Mouse (Mus musculus): ENCODE measurements around the gene Nrp2. TPM values are rescaled to one million over a fixed set of nuclear protein-coding genes. Genes with fewer than 3 reads are reported as not detected.

Gene Nrp2
- polyA plus RNA-seq (2014; fragmentation: Nextera tagmentation; extraction: Ambion mirVana) = 35.6 and 40.9 TPM in 2 replicates

DNA sequence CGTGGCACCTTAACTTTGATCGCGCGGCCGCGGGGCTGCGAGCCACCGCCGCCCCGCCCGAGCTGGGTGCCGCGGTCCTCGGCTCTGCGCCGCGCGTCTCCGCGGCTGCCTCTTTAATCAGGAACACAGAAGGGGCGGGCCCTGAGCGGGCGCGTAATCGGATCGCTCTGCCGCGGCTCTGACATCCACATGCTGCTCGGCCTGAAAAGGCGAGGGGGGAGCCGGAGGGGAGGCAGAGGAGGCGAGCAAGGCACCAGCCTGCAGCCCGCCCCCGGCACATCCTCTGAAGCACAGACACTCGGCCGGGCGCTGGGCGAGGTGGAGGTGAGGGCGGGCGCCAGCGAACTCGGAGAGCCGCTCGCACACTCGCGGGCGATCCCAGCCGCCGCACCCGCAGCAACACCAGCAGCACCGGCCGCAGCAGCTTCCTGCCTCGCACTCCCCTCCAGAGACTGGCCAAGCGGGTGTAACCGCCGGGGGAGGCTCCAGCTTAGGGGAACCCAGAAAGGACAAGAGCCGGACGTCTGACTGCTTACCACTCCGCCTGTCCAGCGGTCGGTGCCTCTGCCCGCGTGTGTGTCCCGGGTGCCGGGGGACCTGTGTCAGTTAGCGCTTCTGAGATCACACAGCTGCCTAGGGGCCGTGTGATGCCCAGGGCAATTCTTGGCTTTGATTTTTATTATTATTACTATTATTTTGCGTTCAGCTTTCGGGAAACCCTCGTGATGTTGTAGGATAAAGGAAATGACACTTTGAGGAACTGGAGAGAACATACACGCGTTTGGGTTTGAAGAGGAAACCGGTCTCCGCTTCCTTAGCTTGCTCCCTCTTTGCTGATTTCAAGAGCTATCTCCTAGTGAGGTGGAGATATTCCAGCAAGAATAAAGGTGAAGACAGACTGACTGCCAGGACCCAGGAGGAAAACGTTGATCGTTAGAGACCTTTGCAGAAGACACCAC lies at the start of gene Nrp2:
Gene Nrp2, plus strand, starts transcription at position 128 of the 959 bp plus-strand sequence.
- Histone ChIP-seq H3K36me3 (ENCODE audit: control insufficient read depth, insufficient read depth, low read length) (no peaks in the 10 kb centered on the region), H3K9ac (ENCODE audit: low read length) (peak within 1 kb of the TSS; percentile 77), H3K4me3 (ENCODE audit: low read depth, low read length) (peak within 1 kb of the TSS; percentile 70), H3K27me3 (ENCODE audit: control insufficient read depth, insufficient read depth, low read length) (peaks cover 2% of the 10 kb centered on the region; the same call in 1 of the 2 replicates), H3K4me2 (ENCODE audit: low read depth) (peak within 1 kb of the TSS; percentile 96), H3K4me1 (ENCODE audit: control insufficient read depth, insufficient read depth, low read length) (peaks cover 18% of the 10 kb centered on the region), H3K9me3 (ENCODE audit: control insufficient read depth, low read length) (no peaks in the 10 kb centered on the region), H3K27ac (ENCODE audit: low read depth, low read length) (peak within 1 kb of the TSS; percentile 73)
- ATAC-seq (ENCODE audit: insufficient read depth, low FRiP score, low TSS enrichment) (peak; percentile 78), DNase-seq (ENCODE audit: low spot score) (peak; percentile 90)
- under 1% methylated on average over 74 of the region's 76 CpGs for WGBS

DNA sequence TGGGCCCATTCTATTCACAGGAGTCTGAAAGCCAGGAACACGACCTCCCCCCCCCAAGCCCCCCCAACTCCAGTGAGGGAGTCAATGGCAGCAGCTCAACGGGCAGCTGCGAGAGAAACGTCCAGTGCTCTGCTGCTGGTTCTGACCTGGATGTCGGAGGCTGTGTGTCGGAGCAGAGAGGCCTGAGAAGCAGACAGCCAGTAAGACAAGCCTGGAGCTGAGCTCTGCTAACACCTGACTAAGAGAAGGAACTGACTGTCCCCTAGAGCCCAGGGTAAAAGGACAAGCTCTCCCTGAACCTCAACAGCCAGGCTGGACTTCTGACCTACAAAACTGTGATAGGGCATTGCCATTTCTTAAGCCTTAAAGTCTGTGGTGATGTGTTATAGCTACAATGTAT lies 48.6 kb upstream of the Nrp2 start:
- 65% methylated on average over 6 of the region's 6 CpGs for WGBS
- 0 out of 2 replicates have a peak, but pooled peaks cover 7% of the 10 kb centered on the region for H3K4me1 ChIP-seq (ENCODE audit: control insufficient read depth, insufficient read depth, low read length)
- H3K4me3 ChIP-seq (ENCODE audit: low read depth, low read length) = no peak overlapping the region
- ATAC-seq (ENCODE audit: insufficient read depth, low FRiP score, low TSS enrichment) (no peak), DNase-seq (ENCODE audit: low spot score) (no peak)
- no peak overlapping the region for H3K4me2 ChIP-seq (ENCODE audit: low read depth)
- H3K9me3 ChIP-seq (ENCODE audit: control insufficient read depth, low read length) = no peaks in the 10 kb centered on the region
- H3K36me3 ChIP-seq (ENCODE audit: control insufficient read depth, insufficient read depth, low read length) = no peaks in the 10 kb centered on the region
- no peaks in the 10 kb centered on the region for H3K27me3 ChIP-seq (ENCODE audit: control insufficient read depth, insufficient read depth, low read length)
- no peak overlapping the region for H3K9ac ChIP-seq (ENCODE audit: low read length)
- no peak overlapping the region for H3K27ac ChIP-seq (ENCODE audit: low read depth, low read length)

GRCm38 (mm10) chr1:62664960-62665645 lies 38.0 kb upstream of the Nrp2 start:
- H3K4me1 ChIP-seq (ENCODE audit: control insufficient read depth, insufficient read depth, low read length) = no peaks in the 10 kb centered on the region
- ATAC-seq (ENCODE audit: insufficient read depth, low FRiP score, low TSS enrichment) (no peak), DNase-seq (ENCODE audit: low spot score) (peak; percentile 22)
- no peak overlapping the region for H3K4me2 ChIP-seq (ENCODE audit: low read depth)
- H3K27me3 ChIP-seq (ENCODE audit: control insufficient read depth, insufficient read depth, low read length) = no peaks in the 10 kb centered on the region
- no peak overlapping the region for H3K27ac ChIP-seq (ENCODE audit: low read depth, low read length)
- H3K9ac ChIP-seq (ENCODE audit: low read length) = no peak overlapping the region
- H3K4me3 ChIP-seq (ENCODE audit: low read depth, low read length) = no peak overlapping the region
- H3K9me3 ChIP-seq (ENCODE audit: control insufficient read depth, low read length) = no peaks in the 10 kb centered on the region
- no peaks in the 10 kb centered on the region for H3K36me3 ChIP-seq (ENCODE audit: control insufficient read depth, insufficient read depth, low read length)
- WGBS = 54% methylated on average over 8 of the region's 8 CpGs

GRCm38 (mm10) chr1:62665771-62666730 lies 37.0 kb upstream of the Nrp2 start:
- no peaks in the 10 kb centered on the region for H3K27me3 ChIP-seq (ENCODE audit: control insufficient read depth, insufficient read depth, low read length)
- H3K9me3 ChIP-seq (ENCODE audit: control insufficient read depth, low read length) = no peaks in the 10 kb centered on the region
- no peak overlapping the region for H3K27ac ChIP-seq (ENCODE audit: low read depth, low read length)
- no peak overlapping the region for H3K9ac ChIP-seq (ENCODE audit: low read length)
- ATAC-seq (ENCODE audit: insufficient read depth, low FRiP score, low TSS enrichment) = no peak
- DNase-seq (ENCODE audit: low spot score) = no peak
- no peaks in the 10 kb centered on the region for H3K36me3 ChIP-seq (ENCODE audit: control insufficient read depth, insufficient read depth, low read length)
- no peaks in the 10 kb centered on the region for H3K4me1 ChIP-seq (ENCODE audit: control insufficient read depth, insufficient read depth, low read length)
- 83% methylated on average over 5 of the region's 5 CpGs for WGBS
- H3K4me2 ChIP-seq (ENCODE audit: low read depth) = no peak overlapping the region
- no peak overlapping the region for H3K4me3 ChIP-seq (ENCODE audit: low read depth, low read length)

DNA sequence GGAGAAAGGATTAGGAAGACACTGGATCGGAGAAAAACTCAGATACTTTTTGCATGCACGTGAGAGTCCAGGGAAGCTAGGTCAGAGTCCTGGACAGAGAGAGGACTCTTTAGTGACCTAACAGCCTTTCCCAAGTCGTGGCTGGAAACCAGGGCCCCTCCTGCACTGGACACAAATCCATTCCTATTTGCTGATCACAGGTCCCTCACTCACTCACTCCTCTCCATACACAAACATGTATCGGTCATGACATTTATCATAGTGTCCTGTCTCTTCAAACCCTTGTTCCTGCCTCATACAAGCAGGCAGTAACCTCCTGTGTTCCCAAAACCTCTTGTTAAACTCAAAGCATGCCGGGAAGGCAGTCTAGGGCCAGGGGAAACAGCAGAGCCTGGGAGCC lies 36.3 kb upstream of the Nrp2 start:
- Histone ChIP-seq H3K4me3 (ENCODE audit: low read depth, low read length) (no peak overlapping the region), H3K4me2 (ENCODE audit: low read depth) (no peak overlapping the region), H3K9ac (ENCODE audit: low read length) (no peak overlapping the region), H3K27ac (ENCODE audit: low read depth, low read length) (no peak overlapping the region), H3K4me1 (ENCODE audit: control insufficient read depth, insufficient read depth, low read length) (no peaks in the 10 kb centered on the region), H3K27me3 (ENCODE audit: control insufficient read depth, insufficient read depth, low read length) (no peaks in the 10 kb centered on the region), H3K36me3 (ENCODE audit: control insufficient read depth, insufficient read depth, low read length) (no peaks in the 10 kb centered on the region), H3K9me3 (ENCODE audit: control insufficient read depth, low read length) (no peaks in the 10 kb centered on the region)
- no peak for DNase-seq (ENCODE audit: low spot score)
- 83% methylated on average over 5 of the region's 5 CpGs for WGBS
- no peak for ATAC-seq (ENCODE audit: insufficient read depth, low FRiP score, low TSS enrichment)

- Histone ChIP-seq H3K27me3 (ENCODE audit: control insufficient read depth, insufficient read depth, low read length) (no peaks in the 10 kb centered on the region), H3K27ac (ENCODE audit: low read depth, low read length) (no peak overlapping the region), H3K4me1 (ENCODE audit: control insufficient read depth, insufficient read depth, low read length) (peaks cover 5% of the 10 kb centered on the region; the same call in 1 of the 2 replicates), H3K4me3 (ENCODE audit: low read depth, low read length) (no peak overlapping the region), H3K36me3 (ENCODE audit: control insufficient read depth, insufficient read depth, low read length) (no peaks in the 10 kb centered on the region), H3K9me3 (ENCODE audit: control insufficient read depth, low read length) (no peaks in the 10 kb centered on the region), H3K9ac (ENCODE audit: low read length) (no peak overlapping the region), H3K4me2 (ENCODE audit: low read depth) (no peak overlapping the region)
- ATAC-seq (ENCODE audit: insufficient read depth, low FRiP score, low TSS enrichment) (no peak), DNase-seq (ENCODE audit: low spot score) (no peak)
- WGBS = 44% methylated on average over 4 of the region's 4 CpGs
Observed at GRCm38 (mm10) chr1:62678611-62679344, 24.3 kb upstream of the Nrp2 start.

GRCm38 (mm10) chr1:62679466-62679865 lies 23.6 kb upstream of the Nrp2 start:
- no peak overlapping the region for H3K4me3 ChIP-seq (ENCODE audit: low read depth, low read length)
- no peak overlapping the region for H3K9ac ChIP-seq (ENCODE audit: low read length)
- no peak for ATAC-seq (ENCODE audit: insufficient read depth, low FRiP score, low TSS enrichment)
- no peak overlapping the region for H3K4me2 ChIP-seq (ENCODE audit: low read depth)
- H3K36me3 ChIP-seq (ENCODE audit: control insufficient read depth, insufficient read depth, low read length) = no peaks in the 10 kb centered on the region
- H3K4me1 ChIP-seq (ENCODE audit: control insufficient read depth, insufficient read depth, low read length) = peaks cover 5% of the 10 kb centered on the region; the same call in 1 of the 2 replicates
- no peak for DNase-seq (ENCODE audit: low spot score)
- H3K27ac ChIP-seq (ENCODE audit: low read depth, low read length) = no peak overlapping the region
- no peaks in the 10 kb centered on the region for H3K9me3 ChIP-seq (ENCODE audit: control insufficient read depth, low read length)
- H3K27me3 ChIP-seq (ENCODE audit: control insufficient read depth, insufficient read depth, low read length) = no peaks in the 10 kb centered on the region
- WGBS = 94% methylated on average over 2 of the region's 2 CpGs
